Mouse (Mus musculus): Measurements from ENCODE around the gene Cfap77. TPM values are rescaled to one million over a fixed set of nuclear protein-coding genes. Genes with fewer than 3 reads are reported as not detected.

Gene Cfap77
- polyA plus RNA-seq, 1 experiment from 2014 or later, result 0.35 TPM

- Histone ChIP-seq H3K9ac (no peak overlapping the region), H3K4me2 (no peak overlapping the region), H3K27me3 (no peaks in the 10 kb centered on the region), H3K4me3 (replicated peaks) (no peak overlapping the region), H3K27ac (no peak overlapping the region), H3K9me3 (replicated peaks) (no peaks in the 10 kb centered on the region), H3K4me1 (no peaks in the 10 kb centered on the region), H3K36me3 (peaks cover 93% of the 10 kb centered on the region)
- 88% methylated on average over 2 of the region's 2 CpGs for WGBS
- ATAC-seq (replicated peaks; ENCODE audit: low FRiP score), result no peak
Measured at GRCm38 (mm10) chr2:29076226-29076625, 21.4 kb upstream of the Cfap77 start.

GRCm38 (mm10) chr2:29075331-29076070 lies 20.6 kb upstream of the Cfap77 start:
- Histone ChIP-seq H3K4me1 (no peaks in the 10 kb centered on the region), H3K27me3 (no peaks in the 10 kb centered on the region), H3K4me3 (replicated peaks) (no peak overlapping the region), H3K36me3 (peaks cover 93% of the 10 kb centered on the region), H3K9ac (no peak overlapping the region), H3K4me2 (no peak overlapping the region), H3K27ac (no peak overlapping the region), H3K9me3 (replicated peaks) (no peaks in the 10 kb centered on the region)
- 87% methylated on average over 11 of the region's 11 CpGs for WGBS
- no peak for ATAC-seq (replicated peaks; ENCODE audit: low FRiP score)

- H3K4me3 ChIP-seq (replicated peaks), result no peak overlapping the region
- WGBS, result 91% methylated on average over 7 of the region's 7 CpGs
- no peaks in the 10 kb centered on the region for H3K4me1 ChIP-seq
- no peak overlapping the region for H3K4me2 ChIP-seq
- peaks cover 93% of the 10 kb centered on the region for H3K36me3 ChIP-seq
- no peak for ATAC-seq (replicated peaks; ENCODE audit: low FRiP score)
- H3K9me3 ChIP-seq (replicated peaks), result no peaks in the 10 kb centered on the region
- H3K27ac ChIP-seq, result no peak overlapping the region
- no peaks in the 10 kb centered on the region for H3K27me3 ChIP-seq
- no peak overlapping the region for H3K9ac ChIP-seq
Measured at GRCm38 (mm10) chr2:29074676-29075075, 19.8 kb upstream of the Cfap77 start.

- peaks cover 50% of the 10 kb centered on the region for H3K36me3 ChIP-seq
- no peaks in the 10 kb centered on the region for H3K9me3 ChIP-seq (replicated peaks)
- H3K4me2 ChIP-seq, result no peak overlapping the region
- H3K4me3 ChIP-seq (replicated peaks), result no peak overlapping the region
- no peak for ATAC-seq (replicated peaks; ENCODE audit: low FRiP score)
- H3K4me1 ChIP-seq, result peaks cover 5% of the 10 kb centered on the region
- 55% methylated on average over 7 of the region's 7 CpGs for WGBS
- no peaks in the 10 kb centered on the region for H3K27me3 ChIP-seq
- no peak overlapping the region for H3K27ac ChIP-seq
- no peak overlapping the region for H3K9ac ChIP-seq
Measured at GRCm38 (mm10) chr2:29066410-29066809, 11.5 kb upstream of the Cfap77 start.

GRCm38 (mm10) chr2:29065796-29066195 lies 10.9 kb upstream of the Cfap77 start:
- Histone ChIP-seq H3K27me3 (no peaks in the 10 kb centered on the region), H3K4me1 (peaks cover 11% of the 10 kb centered on the region), H3K9ac (no peak overlapping the region), H3K36me3 (peaks cover 44% of the 10 kb centered on the region), H3K4me2 (no peak overlapping the region), H3K27ac (no peak overlapping the region), H3K9me3 (replicated peaks) (no peaks in the 10 kb centered on the region), H3K4me3 (replicated peaks) (no peak overlapping the region)
- no peak for ATAC-seq (replicated peaks; ENCODE audit: low FRiP score)
- WGBS, result 93% methylated on average over 6 of the region's 6 CpGs

GRCm38 (mm10) chr2:29060135-29060597 lies 5.3 kb upstream of the Cfap77 start, which contains the start of gene Ttf1:
Ttf1 (plus strand) TSS chr2:29060262.
- no peaks in the 10 kb centered on the region for H3K9me3 ChIP-seq (replicated peaks)

GRCm38 (mm10) chr2:29054545-29054935 lies 326 bp downstream of the Cfap77 start:
- peaks cover 73% of the 10 kb centered on the region for H3K27me3 ChIP-seq
- H3K4me3 ChIP-seq (replicated peaks), result peak overlapping the region; percentile 49
- no peak overlapping the region for H3K27ac ChIP-seq
- WGBS, result 2% methylated on average over 30 of the region's 30 CpGs
- H3K36me3 ChIP-seq, result no peaks in the 10 kb centered on the region
- H3K9me3 ChIP-seq (replicated peaks), result no peaks in the 10 kb centered on the region
- peak overlapping the region; percentile 69 for H3K4me2 ChIP-seq
- peak; percentile 52 for ATAC-seq (replicated peaks; ENCODE audit: low FRiP score)
- peaks cover 12% of the 10 kb centered on the region for H3K4me1 ChIP-seq
- H3K9ac ChIP-seq, result peak overlapping the region; percentile 46

More at GRCm38 (mm10) chr2:29060135-29060597, 5.3 kb upstream of the Cfap77 start, which contains the start of gene Ttf1:
- Histone ChIP-seq H3K9ac (peak within 1 kb of the TSS; percentile 56), H3K27ac (peak within 1 kb of the TSS; percentile 97), H3K36me3 (no peaks in the 10 kb centered on the region), H3K4me3 (replicated peaks) (peak within 1 kb of the TSS; percentile 75), H3K4me1 (peaks cover 13% of the 10 kb centered on the region), H3K4me2 (peak within 1 kb of the TSS; percentile 67), H3K27me3 (peaks cover 31% of the 10 kb centered on the region)
- WGBS, result under 1% methylated on average over 41 of the region's 41 CpGs
- peak; percentile 94 for ATAC-seq (replicated peaks; ENCODE audit: low FRiP score)

- Histone ChIP-seq H3K27ac (no peak overlapping the region), H3K36me3 (no peaks in the 10 kb centered on the region), H3K4me1 (peaks cover 12% of the 10 kb centered on the region), H3K9ac (peak overlapping the region; percentile 46), H3K4me3 (replicated peaks) (peak overlapping the region; percentile 49), H3K9me3 (replicated peaks) (no peaks in the 10 kb centered on the region), H3K4me2 (peak overlapping the region; percentile 69), H3K27me3 (peaks cover 78% of the 10 kb centered on the region)
- WGBS, result 1% methylated on average over 20 of the region's 20 CpGs
- ATAC-seq (replicated peaks; ENCODE audit: low FRiP score), result no peak
Measured at GRCm38 (mm10) chr2:29053802-29054544, 893 bp downstream of the Cfap77 start.

- 28% methylated on average over 4 of the region's 4 CpGs for WGBS
- Histone ChIP-seq H3K9me3 (replicated peaks) (no peaks in the 10 kb centered on the region), H3K27ac (no peak overlapping the region), H3K4me3 (replicated peaks) (no peak overlapping the region), H3K27me3 (peaks cover 78% of the 10 kb centered on the region), H3K4me2 (no peak overlapping the region), H3K9ac (no peak overlapping the region), H3K36me3 (no peaks in the 10 kb centered on the region), H3K4me1 (peaks cover 12% of the 10 kb centered on the region)
- ATAC-seq (replicated peaks; ENCODE audit: low FRiP score), result 0 out of 2 replicates have a peak, but pooled peaks have one; percentile 22
Measured at GRCm38 (mm10) chr2:29052943-29053454, 1.9 kb downstream of the Cfap77 start.

GRCm38 (mm10) chr2:29051932-29052331 lies 2.9 kb downstream of the Cfap77 start:
- no peak overlapping the region for H3K27ac ChIP-seq
- peaks cover 12% of the 10 kb centered on the region for H3K4me1 ChIP-seq
- 55% methylated on average over 5 of the region's 5 CpGs for WGBS
- H3K4me3 ChIP-seq (replicated peaks), result no peak overlapping the region
- no peaks in the 10 kb centered on the region for H3K9me3 ChIP-seq (replicated peaks)
- H3K27me3 ChIP-seq, result peaks cover 77% of the 10 kb centered on the region
- no peak for ATAC-seq (replicated peaks; ENCODE audit: low FRiP score)
- no peak overlapping the region for H3K4me2 ChIP-seq
- H3K36me3 ChIP-seq, result no peaks in the 10 kb centered on the region
- H3K9ac ChIP-seq, result no peak overlapping the region

GRCm38 (mm10) chr2:29046151-29046550 lies 8.7 kb downstream of the Cfap77 start:
- 35% methylated on average over 16 of the region's 16 CpGs for WGBS

GRCm38 (mm10) chr2:29042124-29042523 lies 12.7 kb downstream of the Cfap77 start:
- no peak overlapping the region for H3K4me3 ChIP-seq (replicated peaks)
- no peak for ATAC-seq (replicated peaks; ENCODE audit: low FRiP score)
- no peaks in the 10 kb centered on the region for H3K4me1 ChIP-seq
- peaks cover 98% of the 10 kb centered on the region for H3K27me3 ChIP-seq
- H3K4me2 ChIP-seq, result no peak overlapping the region
- H3K9me3 ChIP-seq (replicated peaks), result no peaks in the 10 kb centered on the region
- 87% methylated on average over 5 of the region's 5 CpGs for whole genome bisulfite sequencing
- H3K27ac ChIP-seq, result no peak overlapping the region
- no peak overlapping the region for H3K9ac ChIP-seq
- H3K36me3 ChIP-seq, result no peaks in the 10 kb centered on the region

More at GRCm38 (mm10) chr2:29046151-29046550, 8.7 kb downstream of the Cfap77 start:
- Histone ChIP-seq H3K9me3 (replicated peaks) (no peaks in the 10 kb centered on the region), H3K27me3 (peaks cover 95% of the 10 kb centered on the region), H3K9ac (no peak overlapping the region), H3K4me3 (replicated peaks) (no peak overlapping the region), H3K27ac (no peak overlapping the region), H3K4me1 (no peaks in the 10 kb centered on the region), H3K4me2 (no peak overlapping the region), H3K36me3 (no peaks in the 10 kb centered on the region)
- no peak for ATAC-seq (replicated peaks; ENCODE audit: low FRiP score)
